Mouse (Mus musculus) erythroblast, adult 5-6 weeks (primary cell): Measurements from ENCODE around the gene Tmed1. TPM values are rescaled to one million over a fixed set of nuclear protein-coding genes. Genes with fewer than 3 reads are reported as not detected.
"Not testable (repeated sequence)": the region's sequence is repeated elsewhere in the genome, so short reads cannot be mapped to it uniquely, and the experiment has no call there.

Experiments used
- ATAC-seq: replicated peaks from 2 replicates; pipeline ENCODE4 v1.8.0; 2016; ENCODE audit warnings: moderate number of reproducible peaks, mild to moderate bottlenecking, moderate TSS enrichment, inconsistent platforms; ENCODE audit not compliant: poor library complexity, low FRiP score, severe bottlenecking
- total RNA-seq, 2 experiments: library from RNA; stranded (forward) in 1 of 2; stranded (reverse) in 1 of 2; fragments of 150-400 nt in 1 of 2; fragments of 200-764, 138-1000 nt in 1 of 2; gene quantifications; 2 replicates each; pipeline versions ENCODE4 v1.2.3 to v1.2.4; 2015 to 2017; ENCODE audit warnings: low replicate concordance in 2 of 2

Gene Tmed1
- total RNA-seq, 2 experiments from 2014 or later: 0.85 to 2.1 TPM

DNA sequence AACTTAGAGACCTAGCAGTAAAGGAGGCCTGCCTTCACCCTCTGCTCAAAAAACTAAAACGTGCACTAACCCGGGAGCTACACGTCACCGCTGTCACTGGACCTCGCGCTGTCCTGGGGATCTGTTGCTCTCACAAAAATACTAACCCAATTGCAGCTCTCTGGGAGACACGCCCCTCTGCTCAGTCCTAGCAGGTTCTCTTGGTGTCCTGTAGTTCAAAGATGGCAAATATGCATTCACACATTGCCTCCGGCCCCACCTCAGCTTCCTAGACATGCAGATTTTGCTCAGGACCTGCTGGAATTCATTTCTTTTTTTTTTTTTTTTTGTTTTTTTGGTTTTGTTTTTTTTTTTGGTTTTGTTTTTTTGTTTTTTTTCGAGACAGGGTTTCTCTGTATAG lies 19.4 kb downstream of the Tmed1 start:
- no peak for ATAC-seq

DNA sequence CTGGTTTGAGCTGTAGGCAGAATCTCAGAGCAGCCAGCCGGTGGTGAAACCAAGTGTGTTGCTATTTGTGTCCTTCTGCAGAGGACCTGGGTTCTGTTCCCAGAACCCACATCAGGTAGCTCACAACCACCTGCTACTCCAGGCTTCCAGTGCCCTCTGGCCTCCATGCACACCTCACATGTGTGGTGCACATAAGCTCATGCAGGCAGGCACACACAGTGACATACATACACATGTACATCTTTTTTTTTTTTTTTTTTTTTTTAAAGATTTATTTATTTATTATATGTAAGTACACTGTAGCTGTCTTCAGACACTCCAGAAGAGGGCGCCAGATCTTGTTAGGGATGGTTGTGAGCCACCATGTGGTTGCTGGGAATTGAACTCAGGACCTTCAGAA lies 21.8 kb downstream of the Tmed1 start:
- not testable (repeated sequence) for ATAC-seq

DNA sequence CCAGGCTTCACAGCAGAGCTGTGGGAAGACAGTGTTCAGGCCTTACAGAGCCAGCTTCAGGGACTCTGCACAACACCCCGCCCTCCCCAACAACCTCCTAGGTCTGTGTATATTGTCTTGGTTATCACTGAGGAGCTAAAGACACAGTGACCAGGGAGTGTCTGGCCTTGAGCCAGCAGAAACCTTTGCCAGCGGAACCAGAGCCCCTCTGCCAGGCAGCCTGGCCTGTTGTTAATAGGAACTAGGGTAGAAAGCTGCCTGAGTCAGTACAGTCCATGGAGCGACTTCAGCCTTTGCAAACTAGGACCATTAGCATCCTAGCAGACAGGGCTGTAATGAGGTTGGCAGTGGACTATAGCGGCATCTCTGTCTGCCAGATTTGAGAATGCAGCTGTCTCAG lies 26.0 kb downstream of the Tmed1 start:
- ATAC-seq: no peak

DNA sequence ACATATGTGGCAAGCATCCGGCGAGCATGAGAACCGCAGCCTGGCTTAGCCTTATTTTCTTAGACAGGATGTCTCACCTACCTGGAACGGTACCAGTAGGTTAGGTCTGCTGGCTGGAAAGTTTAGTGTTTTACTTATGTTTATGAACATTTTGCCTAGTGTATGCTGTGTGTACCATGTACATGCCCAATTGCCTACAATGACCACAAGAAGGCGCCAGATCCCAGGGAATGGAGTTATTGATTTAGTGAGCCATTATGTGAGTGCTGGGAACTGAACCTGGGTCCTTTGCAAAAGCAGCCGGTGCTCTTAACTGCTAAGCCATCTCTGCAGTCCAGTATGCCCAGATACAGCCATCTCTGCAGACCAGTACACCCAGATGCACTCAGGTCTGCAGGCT lies 32.3 kb downstream of the Tmed1 start:
- no peak for ATAC-seq

DNA sequence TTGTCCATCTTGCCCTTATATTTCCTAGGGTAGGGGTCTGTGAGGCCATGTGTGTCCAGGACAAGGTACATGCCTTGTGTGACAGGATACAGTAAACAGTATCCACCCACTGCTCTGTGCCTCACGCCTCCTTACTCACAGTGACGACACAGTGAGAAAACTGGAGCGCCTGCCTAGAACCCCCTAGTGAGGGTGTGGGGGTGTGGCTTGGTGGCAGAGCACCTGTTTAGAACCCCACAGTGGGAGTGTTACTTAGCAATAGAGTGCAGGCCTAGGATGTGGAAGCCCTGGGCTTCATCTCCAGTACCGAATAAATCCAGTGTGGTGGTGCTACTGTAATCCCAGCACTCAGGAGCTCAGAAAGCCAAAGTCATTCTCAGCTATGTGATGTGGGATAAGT lies 37.1 kb downstream of the Tmed1 start:
- no peak for ATAC-seq

DNA sequence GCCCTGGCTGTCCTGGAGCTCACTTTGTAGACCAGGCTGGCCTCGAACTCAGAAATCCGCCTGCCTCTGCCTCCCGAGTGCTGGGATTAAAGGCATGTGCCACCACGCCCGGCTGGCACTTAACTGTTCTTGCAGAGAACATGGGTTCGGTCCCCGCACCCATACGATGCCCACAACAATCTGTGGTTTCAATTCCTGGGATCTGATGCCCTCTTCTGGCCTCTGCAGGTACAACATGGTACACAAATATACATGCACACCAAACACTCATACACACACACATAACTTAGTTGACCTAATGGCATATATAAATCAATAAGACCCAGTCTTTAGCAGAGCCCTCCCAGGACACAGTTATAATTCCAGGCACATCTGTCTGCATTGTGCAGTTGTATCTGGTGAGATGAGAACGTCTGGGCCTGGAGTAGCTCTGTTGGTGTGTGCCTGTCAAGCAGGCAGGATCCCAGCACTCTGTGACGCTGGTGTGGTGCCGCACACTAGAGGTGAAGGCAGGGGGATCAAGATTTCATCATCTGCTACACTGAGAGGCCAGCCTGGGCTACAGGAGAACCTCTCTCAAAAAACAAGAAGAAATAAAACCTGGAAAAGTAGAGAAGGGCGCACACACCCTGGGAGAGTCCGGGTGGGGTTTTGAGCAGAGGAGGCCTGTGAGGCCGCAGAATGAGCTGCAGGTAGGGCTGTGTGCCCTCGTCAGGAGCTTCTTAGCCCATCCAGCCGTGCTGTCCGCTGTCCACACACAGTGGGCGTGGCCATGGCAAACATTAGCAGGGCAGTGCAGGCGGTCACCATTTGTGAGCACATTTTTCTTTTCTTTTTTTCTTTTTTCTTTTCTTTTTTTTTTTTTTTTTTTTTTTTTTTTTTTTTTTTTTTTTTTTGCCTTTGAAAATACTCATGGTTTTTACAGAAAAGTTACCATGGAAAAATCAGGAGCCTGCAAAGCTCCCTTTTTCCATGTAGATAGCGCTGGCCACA lies 40.7 kb downstream of the Tmed1 start:
- ATAC-seq: peak; percentile 72; the same call in 1 of the 2 replicates

DNA sequence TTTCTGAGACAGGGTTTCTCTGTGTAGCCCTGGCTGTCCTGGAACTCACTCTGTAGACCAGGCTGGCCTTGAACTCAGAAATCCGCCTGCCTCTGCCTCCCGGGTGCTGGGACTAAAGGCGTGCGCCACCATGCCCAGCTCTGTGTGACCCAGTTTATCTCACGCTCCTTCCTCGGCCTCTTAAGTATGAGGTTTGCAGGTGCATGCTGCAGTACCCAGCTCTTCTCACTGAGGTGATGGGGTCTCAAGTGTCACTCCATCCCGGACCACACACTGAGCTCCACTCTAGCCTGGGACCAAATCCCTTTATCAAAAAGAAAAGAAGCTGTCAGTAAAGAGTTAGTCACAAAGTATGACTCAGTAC lies 45.5 kb downstream of the Tmed1 start:
- ATAC-seq: not testable (repeated sequence)

DNA sequence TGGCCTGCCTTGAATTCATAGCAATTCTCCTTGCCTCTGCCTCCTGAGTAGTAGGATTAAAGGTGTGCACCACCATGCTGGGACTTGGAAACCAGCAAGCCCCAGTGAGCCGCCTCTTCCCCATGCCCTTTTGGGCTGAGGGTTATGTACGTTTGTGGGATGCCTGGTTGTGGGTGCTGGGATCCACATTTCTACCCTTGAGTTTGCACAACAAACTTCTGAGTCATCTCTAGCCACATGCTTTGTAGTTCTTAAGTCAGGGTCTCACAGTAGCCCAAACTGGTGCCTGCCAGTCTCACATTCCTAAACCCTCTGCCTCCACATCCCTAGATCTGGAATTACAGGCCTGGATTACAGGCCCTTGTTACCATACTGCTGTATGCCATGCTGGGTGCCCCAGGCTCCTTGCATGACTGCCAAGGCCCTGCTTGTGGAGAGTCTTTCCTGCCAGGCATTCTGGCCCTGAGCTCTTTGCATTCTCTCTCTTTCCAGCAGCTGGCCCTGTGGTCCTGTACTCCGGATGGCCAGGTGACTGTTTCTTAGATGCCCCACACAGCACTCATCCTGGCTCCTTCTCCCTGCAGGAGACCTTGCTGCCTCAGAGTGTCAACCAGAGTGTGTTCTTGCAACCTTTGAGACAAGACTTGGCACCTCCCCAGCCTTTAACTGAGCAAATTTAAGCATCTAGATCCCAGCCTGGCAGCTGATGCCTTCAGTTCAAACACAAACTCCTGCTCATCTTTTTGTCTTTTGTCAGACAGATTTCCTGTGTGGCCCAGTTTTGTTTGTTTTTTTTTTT lies 46.1 kb downstream of the Tmed1 start:
- ATAC-seq: no peak

DNA sequence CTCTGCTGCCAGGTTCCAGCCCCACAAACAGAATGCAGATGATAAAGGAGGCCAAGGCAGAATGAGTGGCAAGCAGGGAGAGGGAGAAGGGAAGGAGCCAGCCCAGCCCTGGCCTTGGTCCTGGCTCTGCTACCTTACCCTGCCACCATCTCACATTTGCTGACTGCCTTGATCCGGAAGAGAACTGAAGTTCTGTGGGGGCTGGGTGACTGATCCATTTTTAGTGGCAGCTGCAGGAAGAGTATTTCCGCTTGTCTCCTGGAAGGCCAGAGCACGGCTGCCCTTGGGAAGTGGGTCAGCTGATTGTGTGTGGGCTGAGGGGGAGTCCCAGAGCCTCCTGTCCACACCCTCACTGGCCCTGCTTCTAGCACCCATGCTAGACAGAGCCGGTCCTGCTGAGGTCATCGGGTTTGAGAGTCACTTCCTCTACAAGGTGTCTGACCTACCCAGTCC lies 46.9 kb downstream of the Tmed1 start:
- ATAC-seq: no peak

DNA sequence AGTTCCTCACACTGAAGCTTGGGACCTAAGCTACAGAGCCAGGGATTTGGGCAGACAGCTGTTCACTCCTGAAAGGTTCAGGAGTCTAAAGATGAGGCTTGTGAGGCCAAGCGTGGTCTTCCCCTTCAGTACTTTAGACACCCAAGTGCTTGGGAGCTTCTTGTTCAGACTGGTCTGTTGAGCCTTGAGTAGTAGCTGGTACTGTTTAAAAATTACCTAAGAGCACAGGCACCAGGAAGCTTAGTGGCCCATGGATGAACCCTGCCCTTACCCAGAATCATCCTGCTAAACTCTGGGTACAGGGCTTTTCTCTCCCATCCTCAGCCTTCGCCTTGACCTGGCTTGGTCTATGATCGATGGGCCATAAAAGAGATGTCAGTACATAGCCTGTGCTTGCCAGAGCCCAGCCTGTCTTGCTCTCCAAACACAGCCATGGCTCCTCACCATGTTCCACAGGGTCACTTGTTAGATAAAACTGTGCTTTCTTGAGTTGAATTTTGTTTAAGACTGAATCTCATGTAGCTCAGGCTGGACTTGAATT lies 49.6 kb downstream of the Tmed1 start:
- no peak for ATAC-seq

DNA sequence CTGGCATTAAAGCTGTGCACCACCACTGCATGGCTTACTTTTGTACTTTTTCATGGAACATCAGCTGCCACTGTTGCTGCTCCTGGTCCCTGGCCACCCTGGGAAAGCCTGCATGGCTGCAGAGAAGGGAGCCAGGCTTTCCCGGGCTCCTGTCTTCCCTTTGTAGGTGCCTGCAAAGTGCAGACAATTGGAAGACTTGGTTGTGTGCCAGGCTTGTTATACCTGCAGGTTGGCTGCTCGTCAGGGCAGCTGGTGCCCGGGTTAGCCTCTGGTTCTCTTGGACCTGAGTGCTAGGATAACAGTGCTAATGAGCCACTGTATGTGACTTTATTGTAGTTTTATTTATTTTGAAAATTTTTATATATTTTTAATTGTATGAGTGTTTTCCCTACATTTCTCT lies 51.2 kb downstream of the Tmed1 start:
- no peak for ATAC-seq

Other genes starting within 250 kb of the Tmed1 start
- 11.9 TPM in 2 replicates for gene Atg4d, start 245.0 kb downstream of the Tmed1 start, total RNA-seq (2015; ENCODE audit: low replicate concordance)
- 31.9 and 59.8 TPM in 2 replicates for gene Atg4d, start 245.0 kb downstream of the Tmed1 start, total RNA-seq (2017; ENCODE audit: low replicate concordance)
- gene Kri1, start 222.3 kb downstream of the Tmed1 start, total RNA-seq (2015; ENCODE audit: low replicate concordance): 14.0 and 26.7 TPM in 2 replicates
- gene Kri1, start 222.3 kb downstream of the Tmed1 start, total RNA-seq (2017; ENCODE audit: low replicate concordance): 16.7 and 22.3 TPM in 2 replicates
- gene Cdkn2d, start 218.8 kb downstream of the Tmed1 start, total RNA-seq (2015; ENCODE audit: low replicate concordance): 29.4 and 40.1 TPM in 2 replicates
- gene Cdkn2d, start 218.8 kb downstream of the Tmed1 start, total RNA-seq (2017; ENCODE audit: low replicate concordance): 15.9 and 25.5 TPM in 2 replicates
- 0.58 TPM in 1 of 2 replicates, not detected in the other for gene Ap1m2, start 197.9 kb downstream of the Tmed1 start, total RNA-seq (2015; ENCODE audit: low replicate concordance)
- not detected in 2 replicates for gene Ap1m2, start 197.9 kb downstream of the Tmed1 start, total RNA-seq (2017; ENCODE audit: low replicate concordance)
- 10.6 and 17.1 TPM in 2 replicates for gene Slc44a2, start 189.6 kb downstream of the Tmed1 start, total RNA-seq (2015; ENCODE audit: low replicate concordance)
- 11.7 and 14.5 TPM in 2 replicates for gene Slc44a2, start 189.6 kb downstream of the Tmed1 start, total RNA-seq (2017; ENCODE audit: low replicate concordance)
- gene Ilf3, start 142.4 kb downstream of the Tmed1 start, total RNA-seq (2015; ENCODE audit: low replicate concordance): 12.5 and 15.2 TPM in 2 replicates
- 14.2 and 16.5 TPM in 2 replicates for gene Ilf3, start 142.4 kb downstream of the Tmed1 start, total RNA-seq (2017; ENCODE audit: low replicate concordance)
- gene Qtrt1, start 98.4 kb downstream of the Tmed1 start, total RNA-seq (2015; ENCODE audit: low replicate concordance): 1.7 and 8.8 TPM in 2 replicates
- 1.4 and 5.1 TPM in 2 replicates for gene Qtrt1, start 98.4 kb downstream of the Tmed1 start, total RNA-seq (2017; ENCODE audit: low replicate concordance)
- gene Dnm2, start 85.3 kb downstream of the Tmed1 start, total RNA-seq (2015; ENCODE audit: low replicate concordance): 40.5 and 46.4 TPM in 2 replicates
- 72.2 and 100 TPM in 2 replicates for gene Dnm2, start 85.3 kb downstream of the Tmed1 start, total RNA-seq (2017; ENCODE audit: low replicate concordance)
- gene AB124611, start 15.9 kb upstream of the Tmed1 start, total RNA-seq (2015; ENCODE audit: low replicate concordance): 37.3 and 39.5 TPM in 2 replicates
- 39.3 and 42.3 TPM in 2 replicates for gene AB124611, start 15.9 kb upstream of the Tmed1 start, total RNA-seq (2017; ENCODE audit: low replicate concordance)
- 35.7 and 90.5 TPM in 2 replicates for gene Carm1, start 36.6 kb upstream of the Tmed1 start, total RNA-seq (2015; ENCODE audit: low replicate concordance)
- gene Carm1, start 36.6 kb upstream of the Tmed1 start, total RNA-seq (2017; ENCODE audit: low replicate concordance): 51.5 and 54.9 TPM in 2 replicates
- 11.1 and 16.7 TPM in 2 replicates for gene Timm29, start 82.5 kb upstream of the Tmed1 start, total RNA-seq (2015; ENCODE audit: low replicate concordance)
- gene Timm29, start 82.5 kb upstream of the Tmed1 start, total RNA-seq (2017; ENCODE audit: low replicate concordance): 16.2 and 17.0 TPM in 2 replicates
- 1.3 and 2.3 TPM in 2 replicates for gene Yipf2, start 82.6 kb upstream of the Tmed1 start, total RNA-seq (2015; ENCODE audit: low replicate concordance)
- 2.6 and 5.7 TPM in 2 replicates for gene Yipf2, start 82.6 kb upstream of the Tmed1 start, total RNA-seq (2017; ENCODE audit: low replicate concordance)
- gene Smarca4, start 105.9 kb upstream of the Tmed1 start, total RNA-seq (2015; ENCODE audit: low replicate concordance): 18.4 and 19.6 TPM in 2 replicates
- gene Smarca4, start 105.9 kb upstream of the Tmed1 start, total RNA-seq (2017; ENCODE audit: low replicate concordance): 25.8 and 33.6 TPM in 2 replicates
- 2.5 and 6.9 TPM in 2 replicates for gene Ldlr, start 213.2 kb upstream of the Tmed1 start, total RNA-seq (2015; ENCODE audit: low replicate concordance)
- 3.7 and 5.4 TPM in 2 replicates for gene Ldlr, start 213.2 kb upstream of the Tmed1 start, total RNA-seq (2017; ENCODE audit: low replicate concordance)